Mouse (Mus musculus): ENCODE data around the gene Ccdc89. TPM values are rescaled to one million over a fixed set of nuclear protein-coding genes. Genes with fewer than 3 reads are reported as not detected.

Ccdc89 gene
- 1.8 and 2.0 TPM in 2 replicates for polyA plus RNA-seq (2014; fragmentation: Nextera tagmentation; extraction: Ambion mirVana)

- peak; percentile 100 for ATAC-seq
- WGBS: 23% methylated on average over 29 of the region's 29 CpGs
- no peaks in the 10 kb centered on the region for H3K9me3 ChIP-seq (replicated peaks; ENCODE audit: control insufficient read depth, low read length)
- H3K27me3 ChIP-seq (replicated peaks; ENCODE audit: control insufficient read depth, insufficient read depth, low read length): no peaks in the 10 kb centered on the region
- DNase-seq (ENCODE audit: low spot score): peak; percentile 96
- peak within 1 kb of the TSS; percentile 30 for H3K4me3 ChIP-seq (ENCODE audit: low read depth, low read length)
- H3K4me1 ChIP-seq (ENCODE audit: control insufficient read depth, insufficient read depth, low read length): no peaks in the 10 kb centered on the region
- no peaks in the 10 kb centered on the region for H3K36me3 ChIP-seq (ENCODE audit: control insufficient read depth, insufficient read depth, low read length)
- H3K9ac ChIP-seq (ENCODE audit: low read length): peak within 1 kb of the TSS; percentile 46
- H3K27ac ChIP-seq (ENCODE audit: low read depth, low read length): no peak within 1 kb of the TSS
- peak within 1 kb of the TSS; percentile 50 for H3K4me2 ChIP-seq (ENCODE audit: low read length)
These were observed at the start of gene Ccdc89 for GRCm38 (mm10) chr7:90426020-90427001. Gene Ccdc89, plus strand, starts transcription at chr7:90426577.

- Histone ChIP-seq H3K9ac (ENCODE audit: low read length) (no peak overlapping the region), H3K27ac (ENCODE audit: low read depth, low read length) (no peak overlapping the region), H3K9me3 (replicated peaks; ENCODE audit: control insufficient read depth, low read length) (no peaks in the 10 kb centered on the region), H3K4me1 (ENCODE audit: control insufficient read depth, insufficient read depth, low read length) (peaks cover 4% of the 10 kb centered on the region; the same call in 1 of the 2 replicates), H3K36me3 (ENCODE audit: control insufficient read depth, insufficient read depth, low read length) (no peaks in the 10 kb centered on the region), H3K4me3 (ENCODE audit: low read depth, low read length) (no peak overlapping the region), H3K4me2 (ENCODE audit: low read length) (no peak overlapping the region), H3K27me3 (replicated peaks; ENCODE audit: control insufficient read depth, insufficient read depth, low read length) (no peaks in the 10 kb centered on the region)
- DNase-seq (ENCODE audit: low spot score): no peak
- no peak for ATAC-seq
- WGBS: 97% methylated on average over 2 of the region's 2 CpGs
These were observed 42.0 kb upstream of the Ccdc89 start for GRCm38 (mm10) chr7:90384411-90384810.

GRCm38 (mm10) chr7:90386885-90387459, 39.4 kb upstream of the Ccdc89 start:
- Histone ChIP-seq H3K4me1 (ENCODE audit: control insufficient read depth, insufficient read depth, low read length) (peaks cover 4% of the 10 kb centered on the region; the same call in 1 of the 2 replicates), H3K9me3 (replicated peaks; ENCODE audit: control insufficient read depth, low read length) (no peaks in the 10 kb centered on the region), H3K9ac (ENCODE audit: low read length) (no peak overlapping the region), H3K36me3 (ENCODE audit: control insufficient read depth, insufficient read depth, low read length) (no peaks in the 10 kb centered on the region), H3K27me3 (replicated peaks; ENCODE audit: control insufficient read depth, insufficient read depth, low read length) (no peaks in the 10 kb centered on the region), H3K27ac (ENCODE audit: low read depth, low read length) (no peak overlapping the region), H3K4me2 (ENCODE audit: low read length) (peak overlapping the region; percentile 33), H3K4me3 (ENCODE audit: low read depth, low read length) (0 out of 2 replicates have a peak overlapping the region, but pooled peaks have one; percentile 7)
- DNase-seq (ENCODE audit: low spot score) (peak; percentile 74), ATAC-seq (peak; percentile 74)
- under 1% methylated on average over 8 of the region's 8 CpGs for WGBS

GRCm38 (mm10) chr7:90389765-90390164, 36.6 kb upstream of the Ccdc89 start:
- H3K9me3 ChIP-seq (replicated peaks; ENCODE audit: control insufficient read depth, low read length): no peaks in the 10 kb centered on the region
- H3K4me2 ChIP-seq (ENCODE audit: low read length): no peak overlapping the region
- no peak for DNase-seq (ENCODE audit: low spot score)
- H3K4me3 ChIP-seq (ENCODE audit: low read depth, low read length): no peak overlapping the region
- no peaks in the 10 kb centered on the region for H3K27me3 ChIP-seq (replicated peaks; ENCODE audit: control insufficient read depth, insufficient read depth, low read length)
- WGBS: 18% methylated on average over 3 of the region's 3 CpGs
- no peak for ATAC-seq
- H3K4me1 ChIP-seq (ENCODE audit: control insufficient read depth, insufficient read depth, low read length): peaks cover 4% of the 10 kb centered on the region; the same call in 1 of the 2 replicates
- no peak overlapping the region for H3K9ac ChIP-seq (ENCODE audit: low read length)
- H3K36me3 ChIP-seq (ENCODE audit: control insufficient read depth, insufficient read depth, low read length): no peaks in the 10 kb centered on the region
- no peak overlapping the region for H3K27ac ChIP-seq (ENCODE audit: low read depth, low read length)

GRCm38 (mm10) chr7:90395073-90395472, 31.3 kb upstream of the Ccdc89 start:
- no peak overlapping the region for H3K9ac ChIP-seq (ENCODE audit: low read length)
- no peak overlapping the region for H3K27ac ChIP-seq (ENCODE audit: low read depth, low read length)
- no peaks in the 10 kb centered on the region for H3K9me3 ChIP-seq (replicated peaks; ENCODE audit: control insufficient read depth, low read length)
- no peak for ATAC-seq
- H3K27me3 ChIP-seq (replicated peaks; ENCODE audit: control insufficient read depth, insufficient read depth, low read length): no peaks in the 10 kb centered on the region
- H3K4me2 ChIP-seq (ENCODE audit: low read length): no peak overlapping the region
- H3K4me1 ChIP-seq (ENCODE audit: control insufficient read depth, insufficient read depth, low read length): no peaks in the 10 kb centered on the region
- no peak for DNase-seq (ENCODE audit: low spot score)
- 56% methylated on average over 4 of the region's 4 CpGs for WGBS
- H3K36me3 ChIP-seq (ENCODE audit: control insufficient read depth, insufficient read depth, low read length): no peaks in the 10 kb centered on the region
- H3K4me3 ChIP-seq (ENCODE audit: low read depth, low read length): no peak overlapping the region

GRCm38 (mm10) chr7:90395928-90396327, 30.4 kb upstream of the Ccdc89 start:
- ATAC-seq (no peak), DNase-seq (ENCODE audit: low spot score) (no peak)
- H3K4me3 ChIP-seq (ENCODE audit: low read depth, low read length): no peak overlapping the region
- no peaks in the 10 kb centered on the region for H3K9me3 ChIP-seq (replicated peaks; ENCODE audit: control insufficient read depth, low read length)
- no peaks in the 10 kb centered on the region for H3K27me3 ChIP-seq (replicated peaks; ENCODE audit: control insufficient read depth, insufficient read depth, low read length)
- no peak overlapping the region for H3K9ac ChIP-seq (ENCODE audit: low read length)
- H3K27ac ChIP-seq (ENCODE audit: low read depth, low read length): no peak overlapping the region
- H3K4me2 ChIP-seq (ENCODE audit: low read length): no peak overlapping the region
- no peaks in the 10 kb centered on the region for H3K36me3 ChIP-seq (ENCODE audit: control insufficient read depth, insufficient read depth, low read length)
- WGBS: 80% methylated on average over 5 of the region's 5 CpGs
- H3K4me1 ChIP-seq (ENCODE audit: control insufficient read depth, insufficient read depth, low read length): no peaks in the 10 kb centered on the region

GRCm38 (mm10) chr7:90409934-90410333, 16.4 kb upstream of the Ccdc89 start:
- H3K27me3 ChIP-seq (replicated peaks; ENCODE audit: control insufficient read depth, insufficient read depth, low read length): no peaks in the 10 kb centered on the region
- H3K4me1 ChIP-seq (ENCODE audit: control insufficient read depth, insufficient read depth, low read length): no peaks in the 10 kb centered on the region
- H3K4me3 ChIP-seq (ENCODE audit: low read depth, low read length): no peak overlapping the region
- 44% methylated on average over 3 of the region's 3 CpGs for WGBS
- H3K27ac ChIP-seq (ENCODE audit: low read depth, low read length): no peak overlapping the region
- H3K36me3 ChIP-seq (ENCODE audit: control insufficient read depth, insufficient read depth, low read length): no peaks in the 10 kb centered on the region
- DNase-seq (ENCODE audit: low spot score) (peak; percentile 68), ATAC-seq (0 out of 2 replicates have a peak, but pooled peaks have one; percentile 34)
- H3K9me3 ChIP-seq (replicated peaks; ENCODE audit: control insufficient read depth, low read length): no peaks in the 10 kb centered on the region
- no peak overlapping the region for H3K9ac ChIP-seq (ENCODE audit: low read length)
- no peak overlapping the region for H3K4me2 ChIP-seq (ENCODE audit: low read length)

- no peak for ATAC-seq
- 71% methylated on average over 9 of the region's 9 CpGs for WGBS
- Histone ChIP-seq H3K9me3 (replicated peaks; ENCODE audit: control insufficient read depth, low read length) (no peaks in the 10 kb centered on the region), H3K27me3 (replicated peaks; ENCODE audit: control insufficient read depth, insufficient read depth, low read length) (no peaks in the 10 kb centered on the region), H3K36me3 (ENCODE audit: control insufficient read depth, insufficient read depth, low read length) (no peaks in the 10 kb centered on the region), H3K9ac (ENCODE audit: low read length) (0 out of 2 replicates have a peak overlapping the region, but pooled peaks have one; percentile 38), H3K4me3 (ENCODE audit: low read depth, low read length) (peak overlapping the region; percentile 30), H3K27ac (ENCODE audit: low read depth, low read length) (no peak overlapping the region), H3K4me1 (ENCODE audit: control insufficient read depth, insufficient read depth, low read length) (no peaks in the 10 kb centered on the region), H3K4me2 (ENCODE audit: low read length) (peak overlapping the region; percentile 50)
- no peak for DNase-seq (ENCODE audit: low spot score)
These were observed 629 bp downstream of the Ccdc89 start for GRCm38 (mm10) chr7:90427006-90427405.
